9 mouse cellular contexts compared by ENCODE assay signal in genomic region chr1:65046401-65047109, GRCm38 (mm10). TPM values are rescaled to one million over a fixed set of nuclear protein-coding genes. Genes with fewer than 3 reads are reported as not detected.
A peak's percentile ranks its signal among the peaks of the same experiment; 100 is the strongest.
DNase-seq lines count a peak whose midpoint lies in the region; ATAC-seq and TF ChIP-seq lines count a peak whose summit lies in the region.
"Had no signal": no experiment of that assay in that cellular context is flagged by ENCODE, and none has a peak within 500 bp of the region (broad histone marks: within the 10 kb centered on the region; RNA-seq: fewer than 3 reads in every experiment).

No protein-coding gene starts in this region.

- no peak overlapping the region for H3K27ac ChIP-seq in forebrain, postnatal 0 days (ENCODE audit: low read depth, low read length)
- no peak overlapping the region for H3K27ac ChIP-seq in forebrain, embryonic 12.5 days
- H3K27ac ChIP-seq in kidney, embryonic 14.5 days (ENCODE audit: low read depth, low read length), result no peak overlapping the region
- H3K27ac ChIP-seq in midbrain, embryonic 16.5 days (ENCODE audit: low read length), result no peak overlapping the region

- no peaks in the 10 kb centered on the region for H3K4me1 ChIP-seq in forebrain, postnatal 0 days (ENCODE audit: insufficient read depth)
- H3K4me1 ChIP-seq in forebrain, embryonic 12.5 days, result peaks cover 7% of the 10 kb centered on the region
- H3K4me1 ChIP-seq in kidney, embryonic 14.5 days (ENCODE audit: control insufficient read depth, insufficient read depth, low read length), result no peaks in the 10 kb centered on the region
- H3K4me1 ChIP-seq in midbrain, embryonic 16.5 days (ENCODE audit: control insufficient read depth, insufficient read depth, low read length), result no peaks in the 10 kb centered on the region

- H3K9ac ChIP-seq in forebrain, postnatal 0 days, result no peak overlapping the region
- no peak overlapping the region for H3K9ac ChIP-seq in forebrain, embryonic 12.5 days
- no peak overlapping the region for H3K9ac ChIP-seq in kidney, embryonic 14.5 days (ENCODE audit: low read depth, low read length)
- H3K9ac ChIP-seq in midbrain, embryonic 16.5 days (ENCODE audit: low read depth, low read length), result no peak overlapping the region

- peak; percentile 71 for TF ChIP-seq CTCF in forebrain, postnatal 0 days (IDR thresholded peaks at IDR 0.05; ENCODE audit: low read depth)

- H3K4me2 ChIP-seq in forebrain, postnatal 0 days (ENCODE audit: low read depth), result no peak overlapping the region; the same call in 1 of the 2 replicates
- H3K4me2 ChIP-seq in forebrain, embryonic 12.5 days, result no peak overlapping the region; the same call in 1 of the 2 replicates
- no peak overlapping the region for H3K4me2 ChIP-seq in kidney, embryonic 14.5 days (replicated peaks; ENCODE audit: low read depth, low read length)
- H3K4me2 ChIP-seq in midbrain, embryonic 16.5 days (ENCODE audit: low read length), result peak overlapping the region; percentile 33

- H3K9me3 ChIP-seq in forebrain, postnatal 0 days (ENCODE audit: low read length), result no peaks in the 10 kb centered on the region
- H3K9me3 ChIP-seq in forebrain, embryonic 12.5 days, result no peaks in the 10 kb centered on the region
- H3K9me3 ChIP-seq in kidney, embryonic 14.5 days (ENCODE audit: control insufficient read depth, low read length), result no peaks in the 10 kb centered on the region
- no peaks in the 10 kb centered on the region for H3K9me3 ChIP-seq in midbrain, embryonic 16.5 days (replicated peaks; ENCODE audit: control insufficient read depth, low read length, poor library complexity, severe bottlenecking)

- WGBS in forebrain, postnatal 0 days, result 39% methylated on average over 8 of the region's 8 CpGs
- WGBS in forebrain, embryonic 12.5 days, result 40% methylated on average over 8 of the region's 8 CpGs
- 42% methylated on average over 8 of the region's 8 CpGs for WGBS in kidney, embryonic 14.5 days
- WGBS in midbrain, embryonic 16.5 days, result 44% methylated on average over 8 of the region's 8 CpGs

- H3K27me3 ChIP-seq in forebrain, postnatal 0 days (ENCODE audit: insufficient read depth, low read length), result no peaks in the 10 kb centered on the region
- 0 out of 2 replicates have a peak, but pooled peaks cover 6% of the 10 kb centered on the region for H3K27me3 ChIP-seq in forebrain, embryonic 12.5 days
- H3K27me3 ChIP-seq in kidney, embryonic 14.5 days (ENCODE audit: control insufficient read depth, insufficient read depth, low read length), result no peaks in the 10 kb centered on the region
- no peaks in the 10 kb centered on the region for H3K27me3 ChIP-seq in midbrain, embryonic 16.5 days (ENCODE audit: control insufficient read depth, insufficient read depth, low read depth, low read length)

- H3K4me3 ChIP-seq in forebrain, postnatal 0 days (ENCODE audit: low read depth, low read length), result no peak overlapping the region
- no peak overlapping the region for H3K4me3 ChIP-seq in forebrain, embryonic 12.5 days (replicated peaks)
- H3K4me3 ChIP-seq in kidney, embryonic 14.5 days (ENCODE audit: low read length), result no peak overlapping the region
- no peak overlapping the region for H3K4me3 ChIP-seq in midbrain, embryonic 16.5 days (ENCODE audit: low read depth, low read length)

- ATAC-seq in forebrain, postnatal 0 days, result peak; percentile 61; the same call in 1 of the 2 replicates
- ATAC-seq in forebrain, embryonic 12.5 days (ENCODE audit: low FRiP score), result no peak; the same call in 1 of the 2 replicates
- ATAC-seq in kidney, embryonic 14.5 days (ENCODE audit: low FRiP score, low TSS enrichment), result 0 out of 2 replicates have a peak, but pooled peaks have one; percentile 45
- no peak for ATAC-seq in midbrain, embryonic 16.5 days

- H3K36me3 ChIP-seq in forebrain, postnatal 0 days (ENCODE audit: insufficient read depth), result no peaks in the 10 kb centered on the region
- no peaks in the 10 kb centered on the region for H3K36me3 ChIP-seq in forebrain, embryonic 12.5 days (replicated peaks)
- H3K36me3 ChIP-seq in kidney, embryonic 14.5 days (ENCODE audit: control insufficient read depth, insufficient read depth, low read length), result no peaks in the 10 kb centered on the region
- H3K36me3 ChIP-seq in midbrain, embryonic 16.5 days (ENCODE audit: control insufficient read depth, insufficient read depth, low read length), result no peaks in the 10 kb centered on the region

- peak; percentile 26 for DNase-seq in forebrain, postnatal 0 days
- peak; percentile 45 to 50 for DNase-seq in right cerebral cortex, adult 2 months (ENCODE audit: low spot score in 2 of 2)
- DNase-seq in right cerebral cortex, postnatal 25 days, result no peak
- DNase-seq in cerebellum, postnatal 14 days, result peak; percentile 49 to 55
- no peak for DNase-seq in urinary bladder, postnatal 10 days (ENCODE audit: low spot score)

RNA-seq across cellular contexts. Expression of gene Cryge, which starts 4.4 kb away (rescaled TPM):
- not detected in 2 replicates for total RNA-seq in forebrain, postnatal 0 days (2014; rRNA removed)
- not detected in 2 replicates for polyA plus RNA-seq in forebrain, postnatal 0 days (2015; fragmentation: Nextera tagmentation; extraction: Ambion mirVana)
- not detected in 2 replicates for polyA plus RNA-seq in forebrain, embryonic 12.5 days (2016; fragmentation: Nextera tagmentation; extraction: Ambion mirVana)
- polyA plus RNA-seq in kidney, embryonic 14.5 days (2014; fragmentation: Nextera tagmentation; extraction: Ambion mirVana), result not detected in 2 replicates
- polyA plus RNA-seq in midbrain, embryonic 16.5 days (2015; fragmentation: Nextera tagmentation; extraction: Ambion mirVana), result not detected in 2 replicates
- total RNA-seq: left cerebral cortex, postnatal 10 days had no signal

RNA-seq across cellular contexts. Expression of gene Akr1cl, which starts 14.0 kb away (rescaled TPM):
- total RNA-seq in forebrain, postnatal 0 days (2014; rRNA removed), result not detected in 2 replicates
- not detected in 2 replicates for polyA plus RNA-seq in forebrain, postnatal 0 days (2015; fragmentation: Nextera tagmentation; extraction: Ambion mirVana)
- polyA plus RNA-seq in forebrain, embryonic 12.5 days (2016; fragmentation: Nextera tagmentation; extraction: Ambion mirVana), result 0.13 TPM in 1 of 2 replicates, not detected in the other
- not detected in 2 replicates for polyA plus RNA-seq in kidney, embryonic 14.5 days (2014; fragmentation: Nextera tagmentation; extraction: Ambion mirVana)
- polyA plus RNA-seq in midbrain, embryonic 16.5 days (2015; fragmentation: Nextera tagmentation; extraction: Ambion mirVana), result not detected in 2 replicates
- total RNA-seq: left cerebral cortex, postnatal 10 days had no signal

RNA-seq across cellular contexts. Expression of gene Crygd, which starts 16.7 kb away (rescaled TPM):
- not detected in 2 replicates for total RNA-seq in forebrain, postnatal 0 days (2014; rRNA removed)
- not detected in 2 replicates for polyA plus RNA-seq in forebrain, postnatal 0 days (2015; fragmentation: Nextera tagmentation; extraction: Ambion mirVana)
- not detected in 2 replicates for polyA plus RNA-seq in forebrain, embryonic 12.5 days (2016; fragmentation: Nextera tagmentation; extraction: Ambion mirVana)
- polyA plus RNA-seq in kidney, embryonic 14.5 days (2014; fragmentation: Nextera tagmentation; extraction: Ambion mirVana), result not detected in 2 replicates
- polyA plus RNA-seq in midbrain, embryonic 16.5 days (2015; fragmentation: Nextera tagmentation; extraction: Ambion mirVana), result 0.33 TPM in 1 of 2 replicates, not detected in the other
- total RNA-seq: left cerebral cortex, postnatal 10 days had no signal

RNA-seq across cellular contexts. Expression of gene Crygc, which starts 26.9 kb away (rescaled TPM):
- total RNA-seq in forebrain, postnatal 0 days (2014; rRNA removed), result not detected in 2 replicates
- polyA plus RNA-seq in forebrain, postnatal 0 days (2015; fragmentation: Nextera tagmentation; extraction: Ambion mirVana), result not detected in 2 replicates
- not detected in 2 replicates for polyA plus RNA-seq in forebrain, embryonic 12.5 days (2016; fragmentation: Nextera tagmentation; extraction: Ambion mirVana)
- polyA plus RNA-seq in kidney, embryonic 14.5 days (2014; fragmentation: Nextera tagmentation; extraction: Ambion mirVana), result not detected in 2 replicates
- not detected in 2 replicates for polyA plus RNA-seq in midbrain, embryonic 16.5 days (2015; fragmentation: Nextera tagmentation; extraction: Ambion mirVana)
- total RNA-seq: left cerebral cortex, postnatal 10 days had no signal

RNA-seq across cellular contexts. Expression of gene Crygb, which starts 35.5 kb away (rescaled TPM):
- total RNA-seq in forebrain, postnatal 0 days (2014; rRNA removed), result not detected in 2 replicates
- polyA plus RNA-seq in forebrain, postnatal 0 days (2015; fragmentation: Nextera tagmentation; extraction: Ambion mirVana), result 0.31 and 0.52 TPM in 2 replicates
- not detected in 2 replicates for polyA plus RNA-seq in forebrain, embryonic 12.5 days (2016; fragmentation: Nextera tagmentation; extraction: Ambion mirVana)
- polyA plus RNA-seq in kidney, embryonic 14.5 days (2014; fragmentation: Nextera tagmentation; extraction: Ambion mirVana), result not detected in 2 replicates
- polyA plus RNA-seq in midbrain, embryonic 16.5 days (2015; fragmentation: Nextera tagmentation; extraction: Ambion mirVana), result not detected in 2 replicates
- total RNA-seq: left cerebral cortex, postnatal 10 days had no signal

Comparison
In these comparisons a context has a peak if more than half of its experiments do, and no peak if none do; other contexts are left out.
1. ATAC-seq: peak in forebrain, postnatal 0 days (single experiment) and kidney, embryonic 14.5 days (single experiment); none in forebrain, embryonic 12.5 days (single experiment) and midbrain, embryonic 16.5 days (single experiment).
2. DNase-seq: peak in forebrain, postnatal 0 days (single experiment), right cerebral cortex, adult 2 months (2 of 2) and cerebellum, postnatal 14 days (2 of 2); none in right cerebral cortex, postnatal 25 days (single experiment) and urinary bladder, postnatal 10 days (single experiment).